ENCODE assay signal across 28 mouse cellular contexts in the genomic region with DNA sequence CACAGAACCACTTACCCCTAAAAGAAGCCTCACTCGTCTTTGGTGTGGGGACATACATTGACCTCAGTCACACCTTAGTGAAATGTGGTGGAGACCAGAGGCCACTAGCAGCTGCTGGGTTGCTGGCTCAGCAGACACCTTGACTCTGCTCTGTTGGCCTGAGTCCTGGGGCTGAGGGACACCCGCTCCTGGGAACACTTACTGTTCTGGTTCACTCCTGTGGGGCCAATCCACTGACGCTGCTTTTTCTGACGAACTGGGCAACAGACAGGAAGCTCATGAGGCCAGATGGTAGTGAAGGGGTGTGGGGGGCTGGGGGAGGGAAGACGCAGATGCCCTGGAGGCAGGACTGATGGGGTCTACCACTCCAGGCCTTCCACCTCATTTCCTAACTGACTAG. TPM values are rescaled to one million over a fixed set of nuclear protein-coding genes. Genes with fewer than 3 reads are reported as not detected.
A peak's percentile ranks its signal among the peaks of the same experiment; 100 is the strongest.
DNase-seq lines count a peak whose midpoint lies in the region; TF ChIP-seq lines count a peak whose summit lies in the region.
"Had no signal": no experiment of that assay in that cellular context is flagged by ENCODE, and none has a peak within 500 bp of the region (broad histone marks: within the 10 kb centered on the region; RNA-seq: fewer than 3 reads in every experiment).

No protein-coding gene starts in this region.

- no peaks in the 10 kb centered on the region for H3K4me1 ChIP-seq in spleen, adult 2 months (ENCODE audit: control insufficient read depth, insufficient read depth, insufficient read length)

- TF ChIP-seq POLR2A in spleen, adult 2 months (IDR thresholded peaks at IDR 0.05; ENCODE audit: low read depth, low read length): no peak

- H3K27ac ChIP-seq in spleen, adult 2 months (ENCODE audit: insufficient read depth, low read length): 0 out of 2 replicates have a peak overlapping the region, but pooled peaks have one; percentile 10
- H3K27ac ChIP-seq: embryonic facial prominence, embryonic 15.5 days; hindbrain, embryonic 15.5 days; limb, embryonic 13.5 days; liver, embryonic 14.5 days; lung, embryonic 15.5 days had no signal

- 20% methylated on average over 5 of the region's 5 CpGs for WGBS in spleen, adult 2 months

- no peaks in the 10 kb centered on the region for H3K27me3 ChIP-seq in spleen, adult 2 months (ENCODE audit: control insufficient read depth, insufficient read depth, low read length)
- H3K27me3 ChIP-seq: CH12.LX; embryonic facial prominence, embryonic 15.5 days; forebrain, embryonic 13.5 days; hindbrain, embryonic 15.5 days; limb, embryonic 13.5 days; lung, embryonic 15.5 days had no signal

- DNase-seq in cerebellum, adult 11-12 months: peak; percentile 56
- no peak for DNase-seq in cerebellum, postnatal 4 days (ENCODE audit: low spot score in 2 of 2)
- DNase-seq in heart, adult 11 months: peak; percentile 88
- DNase-seq in heart, adult 8-10 months (ENCODE audit: low spot score): no peak
- DNase-seq in spleen, adult 2 months (ENCODE audit: low read depth in 1 of 2, low spot score in 2 of 2): no peak
- no peak for DNase-seq in spleen, postnatal 4 days (ENCODE audit: low spot score in 2 of 2)
- DNase-seq in adrenal gland, adult 8-10 months: no peak
- DNase-seq: adrenal gland, postnatal 25 days; embryo, embryonic 11 days; gastrocnemius, postnatal 25 days; heart, postnatal 10 days; lung, postnatal 4 days; right cerebral cortex, postnatal 4 days; thymus, postnatal 25 days had no signal

- no peak for TF ChIP-seq CTCF in spleen, adult 2 months (IDR thresholded peaks at IDR 0.05; ENCODE audit: extremely low read depth, insufficient read depth, insufficient read length, insufficient replicate concordance)

- H3K4me3 ChIP-seq in spleen, adult 2 months (ENCODE audit: extremely low read depth, insufficient read depth, insufficient read length): no peak overlapping the region
- H3K4me3 ChIP-seq: embryonic facial prominence, embryonic 15.5 days; forebrain, embryonic 13.5 days; hindbrain, embryonic 15.5 days; limb, embryonic 13.5 days; lung, embryonic 15.5 days; midbrain, embryonic 12.5 days had no signal

- no peaks in the 10 kb centered on the region for H3K36me3 ChIP-seq in spleen, adult 2 months (ENCODE audit: control insufficient read depth, insufficient read depth, low read length)
- H3K36me3 ChIP-seq: embryonic facial prominence, embryonic 15.5 days; hindbrain, embryonic 15.5 days; limb, embryonic 13.5 days; lung, embryonic 15.5 days; midbrain, embryonic 12.5 days had no signal

RNA-seq across cellular contexts. Expression of a gene that starts 17.7 kb away (rescaled TPM):
- total RNA-seq in heart, adult 8-10 months (2022): under 1 TPM; 0.16 to 0.26 (median 0.21) TPM
- 35.2 and 41.1 TPM in 2 replicates for polyA plus RNA-seq in spleen, adult 2 months (2012; rRNA removed)
- total RNA-seq in adrenal gland, adult 8-10 months (2022): under 1 TPM in 2 of 4 experiments, not detected in 2; 0.12 to 0.27 TPM
- total RNA-seq: MEL had no signal
- polyA plus RNA-seq: forebrain, embryonic 13.5 days; intestine, embryonic 16.5 days had no signal

RNA-seq across cellular contexts. Expression of a gene that starts 32.5 kb away (rescaled TPM):
- total RNA-seq in heart, adult 8-10 months (2022): 10 to 100 TPM; 21.0 to 25.1 (median 23.0) TPM
- 19.7 and 22.0 TPM in 2 replicates for polyA plus RNA-seq in spleen, adult 2 months (2012; rRNA removed)
- total RNA-seq in adrenal gland, adult 8-10 months (2022): 10 to 100 TPM; 24.3 to 40.8 (median 25.3) TPM

RNA-seq across cellular contexts. Expression of a gene that starts 43.2 kb away (rescaled TPM):
- total RNA-seq in heart, adult 8-10 months (2022): not detected
- polyA plus RNA-seq in spleen, adult 2 months (2012; rRNA removed): not detected in 2 replicates
- total RNA-seq in adrenal gland, adult 8-10 months (2022): not detected
- total RNA-seq: adrenal gland, postnatal 25 days; gastrocnemius, postnatal 25 days; heart, postnatal 10 days; layer of hippocampus, postnatal 10 days; left cerebral cortex, postnatal 10 days; MEL had no signal
- polyA plus RNA-seq: embryonic facial prominence, embryonic 15.5 days; forebrain, embryonic 13.5 days; heart, embryonic 11.5 days; hindbrain, embryonic 15.5 days; kidney, embryonic 14.5 days; lung, embryonic 15.5 days; midbrain, embryonic 12.5 days had no signal

Comparison
In these comparisons a context has a peak if more than half of its experiments do, and no peak if none do; other contexts are left out.
1. DNase-seq: peak in cerebellum, adult 11-12 months (single experiment) and heart, adult 11 months (single experiment); none in cerebellum, postnatal 4 days (0 of 2), heart, adult 8-10 months (single experiment), spleen, adult 2 months (0 of 2), spleen, postnatal 4 days (0 of 2) and adrenal gland, adult 8-10 months (single experiment).